In the genomic region with DNA sequence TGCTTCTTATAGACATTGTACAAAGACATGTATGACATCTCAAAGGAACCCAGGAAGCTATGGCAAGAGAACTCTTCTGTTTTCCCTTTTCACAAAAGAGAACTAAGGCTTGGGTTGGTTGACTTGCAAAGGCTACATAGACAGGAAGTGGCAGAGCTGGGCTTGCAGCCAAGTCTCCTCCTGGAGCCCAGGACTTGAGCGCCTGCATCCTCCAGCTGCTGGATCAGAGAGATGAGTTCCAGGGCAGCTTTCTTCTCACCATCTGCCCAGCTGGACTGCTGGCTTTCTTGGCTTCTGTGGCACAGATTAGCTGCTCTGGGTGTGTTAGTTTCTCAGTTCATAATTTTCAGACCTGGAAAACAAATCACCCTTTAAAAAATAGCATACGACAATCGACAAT, we compare ENCODE assay signal across 13 mouse cellular contexts.
DNase-seq lines count a peak whose midpoint lies in the region; ATAC-seq and TF ChIP-seq lines count a peak whose summit lies in the region.
"Had no signal": no experiment of that assay in that cellular context is flagged by ENCODE, and none has a peak within 500 bp of the region (broad histone marks: within the 10 kb centered on the region; RNA-seq: fewer than 3 reads in every experiment).

No protein-coding gene starts in this region.

- H3K36me3 ChIP-seq in kidney, embryonic 14.5 days (ENCODE audit: control insufficient read depth, insufficient read depth, low read length): no peaks in the 10 kb centered on the region
- H3K36me3 ChIP-seq: liver, embryonic 15.5 days; midbrain, embryonic 15.5 days; neural tube, embryonic 15.5 days had no signal

- peak; percentile 27 for DNase-seq in cerebellum, adult 11 months
- DNase-seq in kidney, postnatal 36 days: peak; percentile 6 to 57
- DNase-seq in right cerebral cortex, adult 18-20 months: peak; percentile 34
- no peak for DNase-seq in right cerebral cortex, postnatal 25 days
- no peak for DNase-seq in spleen, postnatal 14 days (ENCODE audit: low spot score in 2 of 2)
- DNase-seq in left cerebral cortex, adult 2 months (ENCODE audit: extremely low spot score in 1 of 2, low spot score in 2 of 2): no peak
- DNase-seq: thymus, adult 2 months had no signal

- no peak for ATAC-seq in cerebellum, adult (ENCODE audit: insufficient number of reproducible peaks, low FRiP score, low TSS enrichment)
- no peak for ATAC-seq in kidney, embryonic 14.5 days (ENCODE audit: low FRiP score, low TSS enrichment)
- ATAC-seq: intestine, postnatal 0 days; midbrain, embryonic 15.5 days had no signal

- TF ChIP-seq CTCF in left cerebral cortex, adult 2 months (IDR thresholded peaks at IDR 0.05): no peak

- no peak overlapping the region for H3K4me3 ChIP-seq in kidney, embryonic 14.5 days (ENCODE audit: low read length)
- H3K4me3 ChIP-seq in left cerebral cortex, adult 2 months: no peak overlapping the region
- H3K4me3 ChIP-seq: liver, embryonic 15.5 days; midbrain, embryonic 15.5 days; neural tube, embryonic 15.5 days had no signal

- intact Hi-C loops in left cerebral cortex, adult 2 months (cut with DNase I): no loop called here

- H3K27ac ChIP-seq in kidney, embryonic 14.5 days (ENCODE audit: low read depth, low read length): no peak overlapping the region
- H3K27ac ChIP-seq in left cerebral cortex, adult 2 months: no peak overlapping the region
- H3K27ac ChIP-seq: liver, embryonic 15.5 days; midbrain, embryonic 15.5 days; neural tube, embryonic 15.5 days had no signal

- H3K9ac ChIP-seq in kidney, embryonic 14.5 days (ENCODE audit: low read depth, low read length): no peak overlapping the region
- H3K9ac ChIP-seq: liver, embryonic 15.5 days; midbrain, embryonic 15.5 days; neural tube, embryonic 15.5 days had no signal

- 92% methylated on average over 3 of the region's 3 CpGs for WGBS in kidney, embryonic 14.5 days

- no peaks in the 10 kb centered on the region for H3K4me1 ChIP-seq in kidney, embryonic 14.5 days (ENCODE audit: control insufficient read depth, insufficient read depth, low read length)
- H3K4me1 ChIP-seq: liver, embryonic 15.5 days; midbrain, embryonic 15.5 days; neural tube, embryonic 15.5 days had no signal

- H3K27me3 ChIP-seq in kidney, embryonic 14.5 days (ENCODE audit: control insufficient read depth, insufficient read depth, low read length): no peaks in the 10 kb centered on the region
- H3K27me3 ChIP-seq: liver, embryonic 15.5 days; midbrain, embryonic 15.5 days; neural tube, embryonic 15.5 days had no signal

- no peaks in the 10 kb centered on the region for H3K9me3 ChIP-seq in kidney, embryonic 14.5 days (ENCODE audit: control insufficient read depth, low read length)
- H3K9me3 ChIP-seq: liver, embryonic 15.5 days; midbrain, embryonic 15.5 days; neural tube, embryonic 15.5 days had no signal

- H3K4me2 ChIP-seq in kidney, embryonic 14.5 days (replicated peaks; ENCODE audit: low read depth, low read length): no peak overlapping the region
- H3K4me2 ChIP-seq: liver, embryonic 15.5 days; midbrain, embryonic 15.5 days; neural tube, embryonic 15.5 days had no signal

Comparison
In these comparisons a context has a peak if more than half of its experiments do, and no peak if none do; other contexts are left out.
1. DNase-seq: peak in cerebellum, adult 11 months (single experiment), kidney, postnatal 36 days (2 of 2) and right cerebral cortex, adult 18-20 months (single experiment); none in right cerebral cortex, postnatal 25 days (single experiment), spleen, postnatal 14 days (0 of 2) and left cerebral cortex, adult 2 months (0 of 2).